Mouse (Mus musculus) neural tube, embryonic 12.5 days (tissue): ENCODE data around the gene Vmn1r25. TPM values are rescaled to one million over a fixed set of nuclear protein-coding genes. Genes with fewer than 3 reads are reported as not detected.
"Not testable (repeated sequence)": the region's sequence is repeated elsewhere in the genome, so short reads cannot be mapped to it uniquely, and the experiment has no call there.

Source experiments
- ATAC-seq: fragments of 200-750 bp; cut with Nextera tagmentation; 2 replicates; pipeline ENCODE4 v1.8.0; 2017; ENCODE audit warnings: low read depth, mild to moderate bottlenecking, moderate TSS enrichment, moderate library complexity; ENCODE audit not compliant: low FRiP score
- H3K27ac ChIP-seq: fragments of 300-500 bp; sonication (generic); 2 replicates; pipeline ENCODE4 v1.5.1; 2016
- H3K27me3 ChIP-seq: fragments of 300-500 bp; sonication (generic); replicated peaks from 2 replicates; pipeline ENCODE4 v1.6.1; 2016; ENCODE audit warnings: mild to moderate bottlenecking
- H3K36me3 ChIP-seq: fragments of 300-500 bp; sonication (generic); 2 replicates; pipeline ENCODE4 v1.6.1; 2016; ENCODE audit warnings: mild to moderate bottlenecking
- H3K4me1 ChIP-seq: fragments of 300-500 bp; sonication (generic); 2 replicates; pipeline ENCODE4 v1.6.1; 2016
- H3K4me2 ChIP-seq: fragments of 300-500 bp; sonication (generic); replicated peaks from 2 replicates; pipeline ENCODE4 v1.6.1; 2016; ENCODE audit warnings: mild to moderate bottlenecking
- H3K4me3 ChIP-seq: fragments of 300-500 bp; sonication (generic); 2 replicates; pipeline ENCODE4 v1.5.1; 2016
- H3K9ac ChIP-seq: fragments of 300-500 bp; sonication (generic); 2 replicates; pipeline ENCODE4 v1.6.1; 2016; ENCODE audit warnings: mild to moderate bottlenecking
- H3K9me3 ChIP-seq: fragments of 300-500 bp; sonication (generic); 2 replicates; pipeline ENCODE4 v1.6.1; 2016; ENCODE audit warnings: mild to moderate bottlenecking
- WGBS: fragments of 180-500 bp; shearing (Covaris S2); methylation state at CpG from one replicate; pipeline ENCODE4 v1.1.7; 2016; 5-methylcytosine and 5-hydroxymethylcytosine counted together
- polyA plus RNA-seq: library from polyadenylated mRNA; unstranded; fragments of >200 nt; fragmentation: Nextera tagmentation; extraction: Ambion mirVana; gene quantifications from 2 replicates; pipeline ENCODE4 v1.2.1, GENCODE M21; 2016

Gene Vmn1r25
- polyA plus RNA-seq = not detected in 2 replicates

GRCm38 (mm10) chr6:57980710-57981109 is at the start of gene Vmn1r25:
TSS of gene Vmn1r25 (minus strand) at chr6:57980810.
- Histone ChIP-seq H3K36me3 (no peaks in the 10 kb centered on the region), H3K9ac (no peak within 1 kb of the TSS), H3K4me1 (no peaks in the 10 kb centered on the region), H3K4me2 (no peak within 1 kb of the TSS), H3K9me3 (no peaks in the 10 kb centered on the region), H3K4me3 (no peak within 1 kb of the TSS), H3K27ac (no peak within 1 kb of the TSS), H3K27me3 (no peaks in the 10 kb centered on the region)
- no peak for ATAC-seq
- WGBS = 69% methylated on average over 3 of the region's 3 CpGs

- H3K9ac ChIP-seq, H3K27ac ChIP-seq, H3K4me1 ChIP-seq, ATAC-seq, H3K9me3 ChIP-seq, H3K36me3 ChIP-seq, H3K4me3 ChIP-seq, H3K27me3 ChIP-seq, H3K4me2 ChIP-seq: not testable (repeated sequence)
- WGBS = 91% methylated on average over 21 of the region's 21 CpGs
These were observed 36.9 kb upstream of the Vmn1r25 start for GRCm38 (mm10) chr6:58017478-58017877.

- no peaks in the 10 kb centered on the region for H3K9me3 ChIP-seq
- no peak within 1 kb of the TSS for H3K9ac ChIP-seq
- ATAC-seq = no peak
- no peak within 1 kb of the TSS for H3K4me2 ChIP-seq
- no peaks in the 10 kb centered on the region for H3K4me1 ChIP-seq
- WGBS = 94% methylated on average over 1 of the region's 1 CpGs
- no peaks in the 10 kb centered on the region for H3K27me3 ChIP-seq
- H3K36me3 ChIP-seq = no peaks in the 10 kb centered on the region
- no peak within 1 kb of the TSS for H3K4me3 ChIP-seq
- H3K27ac ChIP-seq = no peak within 1 kb of the TSS
These were observed 34.4 kb upstream of the Vmn1r25 start, which contains the start of gene Vmn1r26 for GRCm38 (mm10) chr6:58015059-58015458. TSS of gene Vmn1r26 (minus strand) at chr6:58015159.

GRCm38 (mm10) chr6:57961403-57961802 is 19.2 kb downstream of the Vmn1r25 start, which contains the start of gene Vmn1r24:
TSS of gene Vmn1r24 (minus strand) at chr6:57961503.
- H3K27ac ChIP-seq, H3K4me3 ChIP-seq, H3K4me2 ChIP-seq, H3K9ac ChIP-seq, H3K27me3 ChIP-seq, ATAC-seq, H3K9me3 ChIP-seq, H3K36me3 ChIP-seq, H3K4me1 ChIP-seq: not testable (repeated sequence)
- 86% methylated on average over 1 of the region's 1 CpGs for WGBS

Other genes starting within 250 kb of the Vmn1r25 start
- gene Vopp1, start 155.7 kb downstream of the Vmn1r25 start, polyA plus RNA-seq = 111 and 116 TPM in 2 replicates
- not detected in 2 replicates for gene Vmn1r21, start 130.5 kb downstream of the Vmn1r25 start, polyA plus RNA-seq
- not detected in 2 replicates for gene Vmn1r22, start 72.8 kb downstream of the Vmn1r25 start, polyA plus RNA-seq
- not detected in 2 replicates for gene Vmn1r23, start 54.0 kb downstream of the Vmn1r25 start, polyA plus RNA-seq
- gene Vmn1r24, start 19.3 kb downstream of the Vmn1r25 start, polyA plus RNA-seq = not detected in 2 replicates
- not detected in 2 replicates for gene Vmn1r26, start 34.3 kb upstream of the Vmn1r25 start, polyA plus RNA-seq
- not detected in 2 replicates for gene Vmn1r27, start 238.0 kb upstream of the Vmn1r25 start, polyA plus RNA-seq